Mouse (Mus musculus) spleen, adult 18-20 months (tissue): Measurements from ENCODE around the gene Slc22a26.
"Not testable (repeated sequence)": the region's sequence is repeated elsewhere in the genome, so short reads cannot be mapped to it uniquely, and the experiment has no call there.

Experiments used
- DNase-seq, 2 experiments: peaks; one replicate each; pipeline ENCODE4 v3.0.0; 2022; ENCODE audit warnings: mixed read lengths in 2 of 2

The Slc22a26 gene

GRCm38 (mm10) chr19:7802571-7802970, at the start of gene Slc22a26:
Gene Slc22a26 (minus strand): TSS chr19:7802667.
- no peak for DNase-seq

- no peak for DNase-seq
These were observed 27.4 kb upstream of the Slc22a26 start for GRCm38 (mm10) chr19:7829851-7830250.

GRCm38 (mm10) chr19:7790571-7790970, 11.9 kb downstream of the Slc22a26 start:
- no peak for DNase-seq

- DNase-seq = no peak
These were observed 27.2 kb downstream of the Slc22a26 start for GRCm38 (mm10) chr19:7775306-7775705.

GRCm38 (mm10) chr19:7766124-7766523, 36.3 kb downstream of the Slc22a26 start:
- no peak for DNase-seq

GRCm38 (mm10) chr19:7765599-7765998, 36.9 kb downstream of the Slc22a26 start:
- no peak for DNase-seq

GRCm38 (mm10) chr19:7753371-7753770, 49.1 kb downstream of the Slc22a26 start:
- DNase-seq = not testable (repeated sequence)
